Mouse (Mus musculus): ENCODE measurements around the gene Hist1h4j. TPM values are rescaled to one million over a fixed set of nuclear protein-coding genes. Genes with fewer than 3 reads are reported as not detected.

The Hist1h4j gene
- total and polyA plus RNA-seq, 3 experiments = 1.8 to 936 (median 27.8) TPM

DNA sequence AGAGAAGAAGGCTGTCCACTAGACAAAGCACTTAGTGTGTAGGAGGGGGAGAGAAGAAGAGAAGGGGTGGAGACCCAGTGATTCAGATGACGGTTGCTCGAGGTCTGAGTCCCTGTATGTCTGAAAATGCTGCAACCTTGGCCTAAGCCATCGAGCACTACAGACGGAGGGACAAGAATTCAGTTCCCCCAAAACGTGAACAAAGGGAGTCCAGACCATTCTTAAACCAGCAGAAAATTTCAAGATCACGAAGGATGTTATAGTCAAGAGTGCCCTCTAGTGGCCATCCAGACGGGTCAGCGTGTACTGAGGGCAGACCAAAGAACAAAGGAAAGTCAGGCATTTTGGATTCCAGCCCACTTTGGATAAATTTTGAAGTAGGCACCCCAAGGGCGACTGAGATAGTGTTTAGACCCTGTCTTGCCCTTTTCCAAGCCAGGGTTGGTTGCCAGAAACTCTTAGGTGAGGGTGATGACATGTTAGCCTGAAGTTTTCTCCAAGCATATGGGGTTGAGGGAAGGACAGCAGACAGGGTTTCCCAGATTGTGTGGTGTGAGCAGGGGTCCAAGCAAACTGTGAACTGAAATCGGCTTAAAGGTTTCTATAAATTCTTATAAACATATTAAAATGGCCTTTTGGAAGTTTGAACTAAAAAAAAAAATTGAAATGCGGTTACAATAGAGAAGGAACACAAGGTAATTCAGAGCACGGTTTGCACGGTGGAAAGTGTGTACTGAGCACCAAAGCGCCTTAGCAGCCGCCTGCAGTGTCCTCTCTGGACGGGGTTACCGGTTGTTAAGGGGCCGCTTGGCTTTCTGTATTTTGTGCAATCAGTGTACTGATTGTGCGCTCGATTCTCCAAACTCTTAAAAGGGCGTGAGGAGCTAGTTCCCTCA, 606 bp upstream of the Hist1h4j start:
- no peaks in the 10 kb centered on the region for H3K9me3 ChIP-seq (replicated peaks; ENCODE audit: low read length)
- peak overlapping the region; percentile 69 for H3K9ac ChIP-seq (ENCODE audit: insufficient read depth, low read depth)
- no peaks in the 10 kb centered on the region for H3K36me3 ChIP-seq (replicated peaks in 1 of 2; ENCODE audit: control insufficient read depth in 1 of 2, insufficient read depth in 1 of 2, low read length in 1 of 2)
- H3K4me1 ChIP-seq (ENCODE audit: control insufficient read depth in 1 of 2, insufficient read depth in 2 of 2) = peaks cover 7 to 26% of the 10 kb centered on the region in 2 experiments; a peak in 3 of 4 replicates
- H3K79me2 ChIP-seq (replicated peaks; ENCODE audit: control insufficient read depth, extremely low read depth, insufficient read depth, poor library complexity, severe bottlenecking) = no peaks in the 10 kb centered on the region
- peak overlapping the region; percentile 91 for H3K27ac ChIP-seq (ENCODE audit: insufficient read depth, low read depth)
- DNase-seq (ENCODE audit: extremely low read depth) = peak; percentile 93
- no peak for TF ChIP-seq CHD2 (IDR thresholded peaks at IDR 0.05; ENCODE audit: low read length)
- peak; percentile 43; the same call in 1 of the 2 replicates for TF ChIP-seq MEF2A (IDR thresholded peaks at IDR 0.05; ENCODE audit: borderline replicate concordance, low read depth, low read length)
- TF ChIP-seq NELFE (IDR thresholded peaks at IDR 0.05; ENCODE audit: low read depth, low read length) = peak; percentile 45; the same call in 1 of the 2 replicates
- peak; percentile 54 for TF ChIP-seq HCFC1 (IDR thresholded peaks at IDR 0.05; ENCODE audit: low read depth, low read length)
- TF ChIP-seq POLR2AphosphoS2 (IDR thresholded peaks at IDR 0.05; ENCODE audit: low read depth, low read length) = no peak
- no peak for TF ChIP-seq ETS1 (conservative IDR thresholded peaks at IDR 0.05; ENCODE audit: low read depth, low read length)
- TF ChIP-seq SIN3A (IDR thresholded peaks at IDR 0.05; ENCODE audit: low read length) = peak; percentile 58
- TF ChIP-seq SMC3 (IDR thresholded peaks at IDR 0.05; ENCODE audit: low read depth, low read length) = peak; percentile 60
- TF ChIP-seq ZKSCAN1 (IDR thresholded peaks at IDR 0.05; ENCODE audit: borderline replicate concordance, low read depth, low read length) = no peak
- TF ChIP-seq TBP (conservative IDR thresholded peaks at IDR 0.05; ENCODE audit: low read depth, low read length) = 0 out of 2 replicates have a peak, but pooled peaks have one; percentile 50
- TF ChIP-seq MYC (IDR thresholded peaks at IDR 0.05; ENCODE audit: low read depth, low read length) = peak; percentile 80
- TF ChIP-seq CTCF (conservative IDR thresholded peaks at IDR 0.05 in 1 of 2, IDR thresholded peaks at IDR 0.05 in 1 of 2; ENCODE audit: low read depth in 2 of 2, low read length in 2 of 2) = peak; percentile 79 to 87
- 0 out of 2 replicates have a peak, but pooled peaks have one; percentile 30 for TF ChIP-seq IRF4 (IDR thresholded peaks at IDR 0.05; ENCODE audit: low read depth, low read length)
- peak; percentile 69; the same call in 1 of the 2 replicates for TF ChIP-seq MXI1 (IDR thresholded peaks at IDR 0.05; ENCODE audit: low read depth, low read length)
- TF ChIP-seq ZNF384 (IDR thresholded peaks at IDR 0.05; ENCODE audit: low read depth, low read length) = no peak
- TF ChIP-seq NRF1 (IDR thresholded peaks at IDR 0.05; ENCODE audit: low read depth, low read length) = no peak
- 0 out of 2 replicates have a peak, but pooled peaks have one; percentile 15 for TF ChIP-seq TCF12 (IDR thresholded peaks at IDR 0.05; ENCODE audit: low read depth, low read length)
- no peak for TF ChIP-seq ZC3H11A (IDR thresholded peaks at IDR 0.05; ENCODE audit: low read depth, low read length)
- no peak for TF ChIP-seq RCOR1 (conservative IDR thresholded peaks at IDR 0.05; ENCODE audit: low read depth, low read length)
- TF ChIP-seq RAD21 (IDR thresholded peaks at IDR 0.05; ENCODE audit: low read depth, low read length) = peak; percentile 87
- no peak for TF ChIP-seq POLR2A (IDR thresholded peaks at IDR 0.05; ENCODE audit: low read depth, low read length)
- no peak for TF ChIP-seq CHD1 (IDR thresholded peaks at IDR 0.05; ENCODE audit: low read depth, low read length)
- no peak for TF ChIP-seq USF1 (IDR thresholded peaks at IDR 0.05; ENCODE audit: low read depth, low read length)
- TF ChIP-seq JUN (IDR thresholded peaks at IDR 0.05; ENCODE audit: insufficient read depth, low read depth, low read length) = no peak
- TF ChIP-seq MAX (IDR thresholded peaks at IDR 0.05; ENCODE audit: low read length) = peak; percentile 79
- TF ChIP-seq BHLHE40 (IDR thresholded peaks at IDR 0.05; ENCODE audit: low read depth, low read length) = peak; percentile 41
- dilution Hi-C loops (cut with MboI; ENCODE audit: extremely low pct_ligation_motif_present, extremely low pct_unique_long_range_greater_than_20kb, low sequenced_read_pairs) = no loop called here
- in situ Hi-C loops (cut with MboI; ENCODE audit: low pct_ligation_motif_present, low pct_unique_long_range_greater_than_20kb, low sequenced_read_pairs) = loop anchor here (25.0 kb wide), 1 partner anchor 1828 kb away; the partner anchor contains the start of genes Hist1h1d, Hist1h2ad, Hist1h2ae and Hist1h2bf
- peak overlapping the region; percentile 12 to 32 (median 24) for H3K4me3 ChIP-seq (replicated peaks in 1 of 3; ENCODE audit: low read depth in 2 of 3, low read length in 2 of 3, poor library complexity in 1 of 3)
- H3K27me3 ChIP-seq (replicated peaks) = no peaks in the 10 kb centered on the region
- H3K4me2 ChIP-seq (ENCODE audit: insufficient read depth, low read depth, poor library complexity, severe bottlenecking) = peak overlapping the region; percentile 90

Data from CH12.LX (cell line).